Mouse (Mus musculus) heart, adult 2 months (tissue): ENCODE results near the gene Magi2. TPM values are rescaled to one million over a fixed set of nuclear protein-coding genes. Genes with fewer than 3 reads are reported as not detected.

Experiments used
- DNase-seq, 2 experiments: peaks; one replicate each; pipeline ENCODE4 v3.0.0; 2021
- H3K27ac ChIP-seq: fragments of 200-600 bp; 2 replicates; pipeline ENCODE4 v1.8.1; 2022
- H3K27me3 ChIP-seq: fragments of 200-500 bp; 2 replicates; pipeline ENCODE4 v1.6.1; 2012; ENCODE audit warnings: mild to moderate bottlenecking, low read length, inconsistent platforms, mixed read lengths; ENCODE audit not compliant: control insufficient read depth, insufficient read depth
- H3K36me3 ChIP-seq: fragments of 200-500 bp; 2 replicates; pipeline ENCODE4 v1.6.1; 2012; ENCODE audit warnings: low read length, inconsistent platforms; ENCODE audit not compliant: control insufficient read depth, insufficient read depth
- H3K4me1 ChIP-seq: fragments of 200-500 bp; 2 replicates; pipeline ENCODE4 v1.6.1; 2011; ENCODE audit warnings: low read length; ENCODE audit not compliant: control insufficient read depth, insufficient read depth
- H3K4me3 ChIP-seq: fragments of 200-600 bp; 2 replicates; pipeline ENCODE4 v1.8.1; 2022
- H3K79me2 ChIP-seq: fragments of 200-500 bp; replicated peaks from 2 replicates; pipeline ENCODE4 v1.6.1; 2012; ENCODE audit warnings: mild to moderate bottlenecking, inconsistent platforms, low read length, moderate library complexity, mixed read lengths; ENCODE audit not compliant: control insufficient read depth, insufficient read depth
- H3K9ac ChIP-seq: fragments of 200-500 bp; 2 replicates; pipeline ENCODE4 v1.6.1; 2012; ENCODE audit warnings: low read depth, mild to moderate bottlenecking, control low read depth, inconsistent platforms, low read length, mixed read lengths
- CTCF ChIP-seq: fragments of 200-600 bp; IDR thresholded peaks from 2 replicates; pipeline ENCODE4 v1.8.1; 2022; ENCODE audit warnings: antibody characterized with exemption, mild to moderate bottlenecking, moderate library complexity
- EP300 ChIP-seq: fragments of 200-500 bp; IDR thresholded peaks from 2 replicates; pipeline ENCODE4 v1.6.1; 2011; ENCODE audit warnings: low read depth, low read length, control low read depth; ENCODE audit not compliant: insufficient read depth
- POLR2A ChIP-seq: fragments of 200-500 bp; IDR thresholded peaks from 2 replicates; pipeline ENCODE4 v1.6.1; 2011; ENCODE audit warnings: mild to moderate bottlenecking, low read depth, low read length, control low read depth; ENCODE audit not compliant: insufficient read depth
- WGBS: fragments of 180-500 bp; shearing (Covaris S2); methylation state at CpG from one replicate; pipeline ENCODE4 v1.1.7; 2018; 5-methylcytosine and 5-hydroxymethylcytosine counted together
- intact Hi-C: fragments of 180-260 bp; cut with DNase I; formaldehyde crosslinking; loops from one replicate; pipeline ENCODE4 v1.15.1; 2025
- polyA plus RNA-seq: library from polyadenylated mRNA; depleted of rRNA; stranded (reverse); fragments of >200 nt; gene quantifications from 2 replicates; pipeline ENCODE4 v1.2.3, GENCODE M21; 2012
- total RNA-seq, 2 experiments: library from RNA; stranded (reverse); gene quantifications; 2 replicates each; pipeline ENCODE4 v1.2.3; 2021

The Magi2 gene
- total and polyA plus RNA-seq, 3 experiments: 2.0 to 8.2 (median 7.0) TPM

GRCm38 (mm10) chr5:20738795-20739194, 1512.0 kb downstream of the Magi2 start:
- WGBS: 36% methylated on average over 2 of the region's 2 CpGs
- no peaks in the 10 kb centered on the region for H3K36me3 ChIP-seq
- H3K79me2 ChIP-seq: no peaks in the 10 kb centered on the region
- DNase-seq: no peak
- intact Hi-C loops: no loop called here
- H3K4me3 ChIP-seq: no peak overlapping the region
- TF ChIP-seq EP300: no peak
- no peak for TF ChIP-seq POLR2A
- TF ChIP-seq CTCF: no peak
- H3K4me1 ChIP-seq: no peaks in the 10 kb centered on the region
- H3K9ac ChIP-seq: no peak overlapping the region
- H3K27ac ChIP-seq: no peak overlapping the region
- H3K27me3 ChIP-seq: no peaks in the 10 kb centered on the region

DNA sequence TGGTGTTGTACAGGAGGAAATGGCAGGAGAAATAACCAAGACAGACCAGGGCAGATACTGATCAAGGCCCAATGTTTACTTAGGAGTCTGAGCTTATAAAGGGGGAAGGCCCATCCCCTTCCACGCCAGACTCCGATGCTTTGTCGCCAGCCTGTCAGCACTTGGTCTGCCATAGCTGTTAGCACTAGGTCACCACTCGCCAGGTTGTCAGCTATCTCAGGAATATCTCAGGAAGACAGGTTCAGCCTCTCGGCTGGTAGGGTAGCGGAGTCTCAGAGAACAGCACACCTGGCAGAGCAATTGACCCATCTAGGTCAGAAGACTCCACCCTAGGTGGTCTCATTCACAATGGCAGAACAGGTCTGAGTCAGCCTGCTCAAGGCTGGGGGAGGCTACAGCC, 1514.4 kb downstream of the Magi2 start:
- WGBS: 57% methylated on average over 6 of the region's 6 CpGs
- Histone ChIP-seq H3K4me1 (no peaks in the 10 kb centered on the region), H3K27ac (no peak overlapping the region), H3K27me3 (no peaks in the 10 kb centered on the region), H3K79me2 (no peaks in the 10 kb centered on the region), H3K9ac (no peak overlapping the region), H3K36me3 (no peaks in the 10 kb centered on the region), H3K4me3 (no peak overlapping the region)
- intact Hi-C loops: no loop called here
- no peak for DNase-seq
- TF ChIP-seq EP300 (no peak), POLR2A (no peak), CTCF (no peak)

DNA sequence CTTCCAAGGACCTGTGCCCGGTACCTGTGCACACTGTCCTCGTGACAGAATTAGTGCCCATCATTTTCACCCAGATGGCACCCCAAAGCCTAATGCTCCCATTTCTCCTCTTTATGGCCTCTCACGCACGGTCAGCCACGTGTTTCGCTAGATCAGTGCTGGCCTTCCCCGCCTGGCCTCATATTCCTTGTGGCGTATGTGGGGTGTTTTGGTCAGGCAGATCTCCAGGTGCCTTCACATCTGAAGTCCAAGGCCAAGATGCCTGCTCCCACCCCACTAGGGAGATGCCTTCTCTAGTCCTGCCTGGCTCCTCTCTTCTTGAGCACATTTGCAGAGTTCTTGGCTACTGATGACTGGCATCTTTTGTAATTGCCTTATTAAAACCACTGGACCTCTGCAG, 1515.1 kb downstream of the Magi2 start:
- Histone ChIP-seq H3K4me1 (no peaks in the 10 kb centered on the region), H3K36me3 (no peaks in the 10 kb centered on the region), H3K79me2 (no peaks in the 10 kb centered on the region), H3K27ac (no peak overlapping the region), H3K27me3 (no peaks in the 10 kb centered on the region), H3K9ac (no peak overlapping the region), H3K4me3 (no peak overlapping the region)
- no peak for DNase-seq
- TF ChIP-seq CTCF (no peak), EP300 (no peak), POLR2A (no peak)
- intact Hi-C loops: no loop called here
- WGBS: 95% methylated on average over 8 of the region's 8 CpGs

DNA sequence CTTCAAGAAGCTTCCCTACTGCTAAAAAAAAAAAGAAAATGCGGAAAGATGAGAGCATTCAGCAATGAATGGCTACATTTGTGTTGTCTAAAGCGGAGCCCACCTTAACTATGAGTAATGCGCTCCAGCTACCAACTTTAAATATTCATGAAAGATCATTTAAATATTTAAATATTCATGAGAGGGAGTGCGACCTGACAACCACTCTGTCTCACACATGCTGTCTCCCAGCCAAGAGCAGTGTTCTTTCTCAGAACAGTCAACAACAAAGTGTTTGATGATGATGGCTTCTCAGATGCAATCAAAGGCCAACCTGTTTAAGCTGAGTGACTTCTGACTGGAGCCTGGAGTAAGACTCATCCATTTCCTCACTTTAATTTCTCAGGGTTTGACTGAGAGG, 1521.3 kb downstream of the Magi2 start:
- Histone ChIP-seq H3K79me2 (no peaks in the 10 kb centered on the region), H3K27me3 (no peaks in the 10 kb centered on the region), H3K4me3 (no peak overlapping the region), H3K4me1 (no peaks in the 10 kb centered on the region), H3K36me3 (no peaks in the 10 kb centered on the region), H3K27ac (no peak overlapping the region), H3K9ac (no peak overlapping the region)
- WGBS: 88% methylated on average over 4 of the region's 4 CpGs
- TF ChIP-seq EP300 (no peak), POLR2A (no peak), CTCF (no peak)
- DNase-seq: no peak
- intact Hi-C loops: no loop called here

- TF ChIP-seq CTCF (no peak), EP300 (no peak), POLR2A (no peak)
- no peak overlapping the region for H3K9ac ChIP-seq
- WGBS: 91% methylated on average over 8 of the region's 8 CpGs
- H3K27ac ChIP-seq: no peak overlapping the region
- no peaks in the 10 kb centered on the region for H3K27me3 ChIP-seq
- H3K79me2 ChIP-seq: no peaks in the 10 kb centered on the region
- no peak overlapping the region for H3K4me3 ChIP-seq
- intact Hi-C loops: no loop called here
- H3K36me3 ChIP-seq: no peaks in the 10 kb centered on the region
- DNase-seq: no peak
- no peaks in the 10 kb centered on the region for H3K4me1 ChIP-seq
Observed at GRCm38 (mm10) chr5:20748856-20749255, 1522.0 kb downstream of the Magi2 start.

DNA sequence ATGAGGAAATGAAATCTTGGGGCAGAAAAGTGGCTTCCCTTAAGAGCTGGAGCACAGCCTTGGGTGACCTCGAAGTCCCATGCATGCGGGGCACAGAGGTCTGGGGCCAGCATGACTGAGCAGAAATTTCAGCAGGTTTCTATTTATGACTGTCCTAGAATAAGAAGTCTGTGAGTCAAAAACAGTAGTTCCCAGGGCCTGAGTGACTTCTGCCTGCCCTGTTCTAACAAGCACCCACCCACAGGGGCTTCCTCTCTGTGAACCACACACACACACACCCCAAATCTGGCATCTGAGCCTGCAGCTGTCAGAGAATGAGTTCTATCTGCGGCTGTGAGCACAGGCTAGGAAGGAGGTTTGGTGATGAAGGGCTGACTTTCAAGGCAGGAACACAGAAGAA, 1522.7 kb downstream of the Magi2 start:
- Histone ChIP-seq H3K36me3 (no peaks in the 10 kb centered on the region), H3K9ac (no peak overlapping the region), H3K4me1 (no peaks in the 10 kb centered on the region), H3K27me3 (no peaks in the 10 kb centered on the region), H3K27ac (no peak overlapping the region), H3K79me2 (no peaks in the 10 kb centered on the region), H3K4me3 (no peak overlapping the region)
- intact Hi-C loops: no loop called here
- DNase-seq: no peak
- WGBS: 65% methylated on average over 3 of the region's 3 CpGs
- no peak for TF ChIP-seq EP300
- TF ChIP-seq POLR2A: no peak
- TF ChIP-seq CTCF: no peak
